Mouse (Mus musculus): ENCODE results near the gene St3gal5. TPM values are rescaled to one million over a fixed set of nuclear protein-coding genes. Genes with fewer than 3 reads are reported as not detected.

St3gal5 gene
- polyA plus RNA-seq, 1 experiment from 2014 or later: 78.5 TPM

GRCm38 (mm10) chr6:72063718-72064117, 33.7 kb upstream of the St3gal5 start:
- H3K9ac ChIP-seq (replicated peaks; ENCODE audit: low read depth, low read length): no peak overlapping the region
- no peaks in the 10 kb centered on the region for H3K4me1 ChIP-seq (ENCODE audit: control insufficient read depth, insufficient read depth, low read length)
- H3K4me3 ChIP-seq (ENCODE audit: low read depth, low read length): no peak overlapping the region
- H3K27ac ChIP-seq (ENCODE audit: low read depth, low read length): no peak overlapping the region
- no peaks in the 10 kb centered on the region for H3K9me3 ChIP-seq (ENCODE audit: control insufficient read depth, low read length)
- no peak for ATAC-seq (ENCODE audit: low read depth)
- H3K4me2 ChIP-seq (ENCODE audit: low read depth, low read length): no peak overlapping the region
- no peaks in the 10 kb centered on the region for H3K27me3 ChIP-seq (ENCODE audit: control insufficient read depth, insufficient read depth, low read length)
- H3K36me3 ChIP-seq (ENCODE audit: control insufficient read depth, insufficient read depth, low read length): no peaks in the 10 kb centered on the region
- 83% methylated on average over 6 of the region's 6 CpGs for WGBS

GRCm38 (mm10) chr6:72065988-72066387, 31.4 kb upstream of the St3gal5 start:
- no peak overlapping the region for H3K4me2 ChIP-seq (ENCODE audit: low read depth, low read length)
- H3K4me3 ChIP-seq (ENCODE audit: low read depth, low read length): no peak overlapping the region
- no peak for ATAC-seq (ENCODE audit: low read depth)
- H3K9ac ChIP-seq (replicated peaks; ENCODE audit: low read depth, low read length): no peak overlapping the region
- no peaks in the 10 kb centered on the region for H3K27me3 ChIP-seq (ENCODE audit: control insufficient read depth, insufficient read depth, low read length)
- H3K27ac ChIP-seq (ENCODE audit: low read depth, low read length): no peak overlapping the region
- WGBS: 66% methylated on average over 10 of the region's 10 CpGs
- H3K9me3 ChIP-seq (ENCODE audit: control insufficient read depth, low read length): no peaks in the 10 kb centered on the region
- no peaks in the 10 kb centered on the region for H3K36me3 ChIP-seq (ENCODE audit: control insufficient read depth, insufficient read depth, low read length)
- H3K4me1 ChIP-seq (ENCODE audit: control insufficient read depth, insufficient read depth, low read length): no peaks in the 10 kb centered on the region

DNA sequence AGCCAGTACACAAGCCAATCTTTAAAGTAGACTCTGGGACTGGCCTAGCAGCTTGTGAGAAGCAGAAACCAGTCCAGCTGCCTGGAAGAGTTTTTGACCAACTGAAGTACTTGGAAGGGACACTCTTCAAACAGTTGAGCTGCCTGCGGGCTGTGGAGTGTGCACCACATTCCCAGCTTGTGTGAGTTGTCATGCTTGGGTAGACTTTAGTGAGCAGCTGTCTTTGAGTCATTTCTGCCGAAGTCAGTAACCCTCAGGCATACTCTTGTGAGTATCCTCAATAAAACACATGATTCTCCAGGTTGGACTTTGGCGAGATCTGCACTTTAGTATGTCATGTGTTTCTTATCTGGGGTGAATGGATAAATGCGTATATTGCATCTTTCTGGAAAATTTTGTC, 29.0 kb upstream of the St3gal5 start:
- Histone ChIP-seq H3K36me3 (ENCODE audit: control insufficient read depth, insufficient read depth, low read length) (no peaks in the 10 kb centered on the region), H3K9me3 (ENCODE audit: control insufficient read depth, low read length) (no peaks in the 10 kb centered on the region), H3K4me1 (ENCODE audit: control insufficient read depth, insufficient read depth, low read length) (no peaks in the 10 kb centered on the region), H3K4me2 (ENCODE audit: low read depth, low read length) (no peak overlapping the region), H3K27me3 (ENCODE audit: control insufficient read depth, insufficient read depth, low read length) (no peaks in the 10 kb centered on the region), H3K27ac (ENCODE audit: low read depth, low read length) (no peak overlapping the region), H3K9ac (replicated peaks; ENCODE audit: low read depth, low read length) (no peak overlapping the region), H3K4me3 (ENCODE audit: low read depth, low read length) (no peak overlapping the region)
- 86% methylated on average over 4 of the region's 4 CpGs for WGBS
- ATAC-seq (ENCODE audit: low read depth): no peak

DNA sequence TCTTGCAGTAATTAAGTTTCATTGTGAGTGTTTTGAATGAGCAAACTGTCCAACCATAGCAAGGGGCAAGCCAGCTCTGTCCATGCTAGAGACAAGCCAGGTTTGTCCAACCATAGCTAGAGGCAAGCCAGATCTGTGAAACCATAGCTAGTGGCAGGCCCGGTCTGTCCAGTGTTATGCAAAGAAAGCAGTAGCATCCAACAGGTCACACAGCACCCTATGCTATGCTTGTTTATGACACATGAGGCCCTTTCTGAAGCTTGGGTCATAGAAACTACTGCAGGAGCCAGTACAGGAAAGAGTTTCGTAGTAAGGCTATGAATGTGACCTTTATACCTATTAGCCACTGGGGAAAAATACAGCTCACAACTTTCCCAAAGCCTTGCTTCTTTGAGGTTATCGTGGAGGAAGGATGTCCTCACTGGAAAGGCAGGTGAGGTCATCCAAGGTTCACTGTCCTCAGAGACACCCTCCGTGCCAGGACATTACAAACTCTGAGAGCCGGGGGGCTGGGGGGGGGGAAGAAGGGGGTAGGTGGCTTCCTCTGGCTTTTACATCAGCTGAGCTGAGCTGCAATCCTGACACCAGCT, 26.0 kb upstream of the St3gal5 start:
- Histone ChIP-seq H3K9me3 (ENCODE audit: control insufficient read depth, low read length) (no peaks in the 10 kb centered on the region), H3K9ac (replicated peaks; ENCODE audit: low read depth, low read length) (no peak overlapping the region), H3K4me3 (ENCODE audit: low read depth, low read length) (no peak overlapping the region), H3K27ac (ENCODE audit: low read depth, low read length) (no peak overlapping the region), H3K4me1 (ENCODE audit: control insufficient read depth, insufficient read depth, low read length) (no peaks in the 10 kb centered on the region), H3K27me3 (ENCODE audit: control insufficient read depth, insufficient read depth, low read length) (no peaks in the 10 kb centered on the region), H3K36me3 (ENCODE audit: control insufficient read depth, insufficient read depth, low read length) (no peaks in the 10 kb centered on the region), H3K4me2 (ENCODE audit: low read depth, low read length) (no peak overlapping the region)
- 85% methylated on average over 5 of the region's 5 CpGs for WGBS
- no peak for ATAC-seq (ENCODE audit: low read depth)

DNA sequence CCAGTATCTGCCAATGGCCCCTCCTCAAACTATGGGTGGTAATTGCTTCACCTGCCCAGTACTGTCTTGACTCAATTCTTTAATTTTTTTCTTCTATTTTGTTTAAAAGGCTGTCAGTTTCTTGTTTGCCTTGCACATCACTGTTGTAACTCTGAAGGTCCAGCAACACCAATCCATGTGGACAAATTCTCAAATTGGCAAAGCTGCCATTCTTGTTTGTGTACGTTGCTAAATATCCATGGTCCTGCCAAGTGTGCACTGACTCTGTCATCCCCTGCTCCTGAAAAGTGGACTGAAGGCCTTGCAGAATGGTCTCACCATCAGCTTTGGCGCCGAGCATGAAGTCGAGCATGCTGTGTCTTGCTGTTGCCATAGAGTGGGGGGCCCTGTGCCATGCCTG, 23.6 kb upstream of the St3gal5 start:
- H3K4me2 ChIP-seq (ENCODE audit: low read depth, low read length): no peak overlapping the region
- no peak for ATAC-seq (ENCODE audit: low read depth)
- no peak overlapping the region for H3K9ac ChIP-seq (replicated peaks; ENCODE audit: low read depth, low read length)
- no peak overlapping the region for H3K27ac ChIP-seq (ENCODE audit: low read depth, low read length)
- no peaks in the 10 kb centered on the region for H3K9me3 ChIP-seq (ENCODE audit: control insufficient read depth, low read length)
- WGBS: 89% methylated on average over 4 of the region's 4 CpGs
- H3K36me3 ChIP-seq (ENCODE audit: control insufficient read depth, insufficient read depth, low read length): no peaks in the 10 kb centered on the region
- no peaks in the 10 kb centered on the region for H3K27me3 ChIP-seq (ENCODE audit: control insufficient read depth, insufficient read depth, low read length)
- no peak overlapping the region for H3K4me3 ChIP-seq (ENCODE audit: low read depth, low read length)
- no peaks in the 10 kb centered on the region for H3K4me1 ChIP-seq (ENCODE audit: control insufficient read depth, insufficient read depth, low read length)

DNA sequence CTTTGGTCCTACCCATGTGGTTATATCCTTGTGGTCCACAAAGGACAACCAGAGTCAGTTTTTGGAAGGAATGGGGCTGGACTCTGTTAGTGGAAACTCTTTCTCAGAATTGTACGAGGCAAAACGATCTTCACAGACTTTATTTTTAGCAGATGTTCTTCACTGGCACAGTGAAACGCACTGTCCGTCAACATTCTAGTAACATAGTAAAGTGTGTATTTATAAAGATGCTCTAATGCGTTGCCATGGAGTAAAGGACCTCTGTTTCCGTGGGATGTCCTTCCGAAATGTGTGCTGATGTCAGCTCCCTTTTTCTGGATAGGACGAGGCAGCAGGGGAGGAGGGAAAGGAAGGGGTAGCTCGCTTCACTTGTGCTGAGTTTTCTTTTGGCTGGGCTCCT, 20.9 kb upstream of the St3gal5 start:
- no peaks in the 10 kb centered on the region for H3K4me1 ChIP-seq (ENCODE audit: control insufficient read depth, insufficient read depth, low read length)
- no peaks in the 10 kb centered on the region for H3K27me3 ChIP-seq (ENCODE audit: control insufficient read depth, insufficient read depth, low read length)
- 79% methylated on average over 9 of the region's 9 CpGs for WGBS
- no peak overlapping the region for H3K9ac ChIP-seq (replicated peaks; ENCODE audit: low read depth, low read length)
- ATAC-seq (ENCODE audit: low read depth): no peak
- no peak overlapping the region for H3K4me2 ChIP-seq (ENCODE audit: low read depth, low read length)
- no peaks in the 10 kb centered on the region for H3K36me3 ChIP-seq (ENCODE audit: control insufficient read depth, insufficient read depth, low read length)
- no peak overlapping the region for H3K4me3 ChIP-seq (ENCODE audit: low read depth, low read length)
- no peaks in the 10 kb centered on the region for H3K9me3 ChIP-seq (ENCODE audit: control insufficient read depth, low read length)
- no peak overlapping the region for H3K27ac ChIP-seq (ENCODE audit: low read depth, low read length)

DNA sequence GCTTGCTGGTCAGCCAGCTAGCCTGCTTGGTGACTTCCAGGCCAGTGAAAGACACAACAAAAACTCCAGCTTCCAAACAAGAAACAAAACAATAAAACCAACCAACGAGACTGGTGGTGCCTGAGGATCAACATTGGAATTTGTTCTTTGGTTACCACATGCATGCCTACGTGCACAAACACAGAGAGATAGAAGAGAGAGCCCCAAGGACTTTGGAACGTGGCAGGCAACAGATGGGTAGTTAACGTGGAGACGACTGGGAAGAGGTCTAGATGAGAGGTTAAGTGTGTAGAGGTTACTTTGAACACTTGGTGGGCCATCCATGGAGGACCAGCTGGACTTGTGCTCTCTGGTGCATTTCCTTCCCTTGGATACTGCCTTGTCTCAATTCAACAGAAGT, 19.2 kb upstream of the St3gal5 start:
- Histone ChIP-seq H3K4me3 (ENCODE audit: low read depth, low read length) (no peak overlapping the region), H3K9ac (replicated peaks; ENCODE audit: low read depth, low read length) (no peak overlapping the region), H3K36me3 (ENCODE audit: control insufficient read depth, insufficient read depth, low read length) (no peaks in the 10 kb centered on the region), H3K27me3 (ENCODE audit: control insufficient read depth, insufficient read depth, low read length) (no peaks in the 10 kb centered on the region), H3K4me1 (ENCODE audit: control insufficient read depth, insufficient read depth, low read length) (no peaks in the 10 kb centered on the region), H3K4me2 (ENCODE audit: low read depth, low read length) (no peak overlapping the region), H3K27ac (ENCODE audit: low read depth, low read length) (no peak overlapping the region), H3K9me3 (ENCODE audit: control insufficient read depth, low read length) (no peaks in the 10 kb centered on the region)
- ATAC-seq (ENCODE audit: low read depth): no peak
- WGBS: 80% methylated on average over 5 of the region's 5 CpGs

DNA sequence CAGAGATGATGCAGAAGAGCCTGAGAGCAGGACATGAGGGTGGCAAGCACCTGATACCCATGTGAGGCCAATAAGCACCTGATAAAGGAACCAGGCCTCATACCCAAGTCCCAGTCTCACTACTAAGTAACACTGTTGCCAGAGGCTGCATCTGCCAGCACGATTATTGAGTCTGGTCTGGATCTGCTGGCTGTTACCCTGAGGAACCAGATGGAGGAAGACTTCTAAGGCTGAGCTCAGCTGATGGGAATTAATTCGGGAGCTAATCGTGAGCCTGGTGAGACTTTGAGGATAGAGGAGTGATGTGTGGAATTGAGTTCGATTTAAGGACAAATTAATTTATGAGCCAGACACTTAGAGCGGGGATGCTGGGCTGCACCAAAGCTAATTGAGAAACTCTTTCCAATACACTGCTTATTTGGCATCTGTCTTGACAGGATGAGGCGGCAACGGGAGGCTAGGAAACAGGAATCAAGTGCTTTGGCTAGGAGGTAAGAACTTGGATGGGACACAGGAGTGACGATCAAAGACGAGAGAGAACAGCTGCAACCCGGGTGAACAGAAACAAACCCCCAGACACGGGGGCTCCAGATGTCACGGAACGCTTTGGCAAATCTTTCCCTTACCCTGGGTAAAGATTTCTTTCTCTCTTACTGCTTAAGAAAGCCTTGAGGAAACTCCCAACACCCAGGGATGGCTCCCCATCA, 15.9 kb upstream of the St3gal5 start:
- Histone ChIP-seq H3K4me1 (ENCODE audit: control insufficient read depth, insufficient read depth, low read length) (no peaks in the 10 kb centered on the region), H3K9ac (replicated peaks; ENCODE audit: low read depth, low read length) (no peak overlapping the region), H3K27ac (ENCODE audit: low read depth, low read length) (no peak overlapping the region), H3K36me3 (ENCODE audit: control insufficient read depth, insufficient read depth, low read length) (no peaks in the 10 kb centered on the region), H3K9me3 (ENCODE audit: control insufficient read depth, low read length) (no peaks in the 10 kb centered on the region), H3K4me2 (ENCODE audit: low read depth, low read length) (no peak overlapping the region), H3K27me3 (ENCODE audit: control insufficient read depth, insufficient read depth, low read length) (no peaks in the 10 kb centered on the region), H3K4me3 (ENCODE audit: low read depth, low read length) (no peak overlapping the region)
- no peak for ATAC-seq (ENCODE audit: low read depth)
- WGBS: 82% methylated on average over 13 of the region's 13 CpGs

DNA sequence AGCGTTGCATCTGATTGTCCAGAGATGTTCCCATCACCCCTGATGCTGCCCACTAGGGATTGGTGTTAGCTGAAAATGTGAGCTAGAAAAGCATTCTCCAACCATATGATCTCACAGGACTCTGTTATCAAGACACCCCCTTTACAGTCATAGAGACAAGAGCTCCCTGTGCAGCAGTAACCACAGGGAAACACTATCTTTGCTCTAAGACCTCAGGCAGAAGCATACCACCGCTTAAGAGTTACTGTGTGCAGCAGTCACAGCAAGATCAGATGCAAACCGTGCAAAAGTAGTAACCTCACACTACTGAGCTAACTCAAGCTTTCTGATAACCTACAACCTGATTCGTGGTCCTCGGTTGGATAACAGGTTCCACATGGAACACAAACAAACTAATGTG, 10.0 kb upstream of the St3gal5 start:
- Histone ChIP-seq H3K9ac (replicated peaks; ENCODE audit: low read depth, low read length) (no peak overlapping the region), H3K4me2 (ENCODE audit: low read depth, low read length) (no peak overlapping the region), H3K27me3 (ENCODE audit: control insufficient read depth, insufficient read depth, low read length) (no peaks in the 10 kb centered on the region), H3K4me1 (ENCODE audit: control insufficient read depth, insufficient read depth, low read length) (no peaks in the 10 kb centered on the region), H3K9me3 (ENCODE audit: control insufficient read depth, low read length) (no peaks in the 10 kb centered on the region), H3K27ac (ENCODE audit: low read depth, low read length) (no peak overlapping the region), H3K36me3 (ENCODE audit: control insufficient read depth, insufficient read depth, low read length) (no peaks in the 10 kb centered on the region), H3K4me3 (ENCODE audit: low read depth, low read length) (no peak overlapping the region)
- ATAC-seq (ENCODE audit: low read depth): no peak
- WGBS: 83% methylated on average over 5 of the region's 5 CpGs

All from neural tube, embryonic 14.5 days (tissue).